Mouse (Mus musculus): ENCODE results near the gene Robo2.

The Robo2 gene

GRCm38 (mm10) chr16:73939423-73940210 is 472.0 kb downstream of the Robo2 start:
- in situ Hi-C loops (cut with MboI, MseI) = no loop called here

GRCm38 (mm10) chr16:73930323-73930722 is 481.3 kb downstream of the Robo2 start:
- in situ Hi-C loops (cut with MboI, MseI) = no loop called here

GRCm38 (mm10) chr16:73927481-73927880 is 484.1 kb downstream of the Robo2 start:
- in situ Hi-C loops (cut with MboI, MseI) = no loop called here

GRCm38 (mm10) chr16:73915425-73915824 is 496.2 kb downstream of the Robo2 start:
- in situ Hi-C loops (cut with MboI, MseI) = no loop called here

- in situ Hi-C loops (cut with MboI, MseI) = no loop called here
Observed at GRCm38 (mm10) chr16:73914936-73915335, 496.7 kb downstream of the Robo2 start.

- in situ Hi-C loops (cut with MboI, MseI) = no loop called here
Observed at GRCm38 (mm10) chr16:73908504-73908903, 503.1 kb downstream of the Robo2 start.

GRCm38 (mm10) chr16:73896856-73897255 is 514.8 kb downstream of the Robo2 start:
- in situ Hi-C loops (cut with MboI, MseI) = loop anchor here (10.0 kb wide), 1 partner anchor 1322 kb away; no protein-coding TSS in a partner anchor

- in situ Hi-C loops (cut with MboI, MseI) = no loop called here
Observed at GRCm38 (mm10) chr16:73881911-73882310, 529.7 kb downstream of the Robo2 start.

GRCm38 (mm10) chr16:73877973-73878372 is 533.7 kb downstream of the Robo2 start:
- in situ Hi-C loops (cut with MboI, MseI) = no loop called here

- in situ Hi-C loops (cut with MboI, MseI) = no loop called here
Observed at GRCm38 (mm10) chr16:73874991-73875390, 536.6 kb downstream of the Robo2 start.

GRCm38 (mm10) chr16:73873828-73874558 is 537.6 kb downstream of the Robo2 start:
- in situ Hi-C loops (cut with MboI, MseI) = no loop called here

- in situ Hi-C loops (cut with MboI, MseI) = no loop called here
Observed at GRCm38 (mm10) chr16:73870296-73870695, 541.3 kb downstream of the Robo2 start.

GRCm38 (mm10) chr16:73869527-73870212 is 542.0 kb downstream of the Robo2 start:
- in situ Hi-C loops (cut with MboI, MseI) = no loop called here

- in situ Hi-C loops (cut with MboI, MseI) = no loop called here
Observed at GRCm38 (mm10) chr16:73864625-73865024, 547.0 kb downstream of the Robo2 start.

- in situ Hi-C loops (cut with MboI, MseI) = no loop called here
Observed at GRCm38 (mm10) chr16:73863748-73864147, 547.9 kb downstream of the Robo2 start.

GRCm38 (mm10) chr16:73858717-73859116 is 552.9 kb downstream of the Robo2 start:
- in situ Hi-C loops (cut with MboI, MseI) = no loop called here

- in situ Hi-C loops (cut with MboI, MseI) = no loop called here
Observed at GRCm38 (mm10) chr16:73855821-73856220, 555.8 kb downstream of the Robo2 start.

Data from T-helper 1 cell (primary cell).